Comparison of ENCODE assay signal across 16 mouse cellular contexts in the genomic region with DNA sequence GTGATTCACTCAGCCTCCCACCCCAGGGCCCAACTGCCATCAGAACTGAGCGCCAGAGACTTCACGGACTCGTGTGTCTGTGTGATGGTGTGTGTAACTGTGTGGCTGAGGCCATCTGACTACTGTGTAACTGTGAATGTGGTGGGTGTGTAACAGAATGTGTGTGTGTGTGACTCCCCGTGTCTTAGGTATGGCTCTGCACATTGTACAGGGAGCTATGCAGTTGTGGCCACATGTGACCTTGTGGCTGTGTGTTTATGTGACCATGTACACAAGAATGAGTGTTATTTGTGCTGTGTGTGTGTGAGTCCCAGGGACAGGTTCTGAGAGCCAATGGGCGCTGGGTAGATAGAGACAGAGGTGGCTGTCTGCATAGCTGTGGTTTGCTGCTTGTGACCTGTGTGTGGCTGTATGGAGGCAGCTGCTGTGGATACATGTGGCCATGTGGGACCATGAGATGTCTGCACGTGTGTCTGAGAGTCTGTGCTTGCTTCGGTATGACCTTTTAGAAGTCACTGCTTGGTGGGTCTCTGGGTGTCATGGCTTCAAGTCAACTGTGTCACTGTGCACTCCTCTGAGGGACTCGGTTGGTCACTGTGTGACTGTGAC. TPM values are rescaled to one million over a fixed set of nuclear protein-coding genes. Genes with fewer than 3 reads are reported as not detected.
"Had no signal": no experiment of that assay in that cellular context is flagged by ENCODE, and none has a peak within 500 bp of the region (broad histone marks: within the 10 kb centered on the region; RNA-seq: fewer than 3 reads in every experiment).

No protein-coding gene starts in this region.

- H3K36me3 ChIP-seq: liver, embryonic 15.5 days; lung, embryonic 15.5 days; midbrain, embryonic 12.5 days; neural tube, embryonic 12.5 days; stomach, embryonic 15.5 days had no signal

- H3K4me1 ChIP-seq: liver, embryonic 15.5 days; lung, embryonic 15.5 days; midbrain, embryonic 12.5 days; neural tube, embryonic 12.5 days; stomach, embryonic 15.5 days had no signal

- H3K27ac ChIP-seq: liver, embryonic 15.5 days; lung, embryonic 15.5 days; macrophage; midbrain, embryonic 12.5 days; neural tube, embryonic 12.5 days; stomach, embryonic 15.5 days had no signal

- H3K9me3 ChIP-seq: liver, embryonic 15.5 days; lung, embryonic 15.5 days; megakaryocyte, embryonic 14.5 days; midbrain, embryonic 12.5 days; neural tube, embryonic 12.5 days; stomach, embryonic 15.5 days had no signal

- ATAC-seq: liver, postnatal 0 days; midbrain, embryonic 16.5 days had no signal

- DNase-seq: lung, adult 2 months; lung, postnatal 36 days; midbrain, embryonic 14.5 days; right cerebral cortex, postnatal 14 days; thymus, adult 18-20 months had no signal

- H3K4me2 ChIP-seq: liver, embryonic 15.5 days; lung, embryonic 15.5 days; midbrain, embryonic 12.5 days; neural tube, embryonic 12.5 days; stomach, embryonic 15.5 days had no signal

- H3K4me3 ChIP-seq: liver, embryonic 15.5 days; lung, embryonic 15.5 days; megakaryocyte, embryonic 14.5 days; midbrain, embryonic 12.5 days; neural tube, embryonic 12.5 days; stomach, embryonic 15.5 days had no signal

- H3K9ac ChIP-seq: liver, embryonic 15.5 days; liver, postnatal 0 days; lung, embryonic 15.5 days; midbrain, embryonic 12.5 days; neural tube, embryonic 12.5 days; stomach, embryonic 15.5 days had no signal

- H3K27me3 ChIP-seq: lung, embryonic 15.5 days; stomach, embryonic 15.5 days had no signal

RNA-seq across cellular contexts. Expression of a gene that starts 13.8 kb away (rescaled TPM):
- polyA plus RNA-seq: macrophage; midbrain, embryonic 12.5 days; neural tube, embryonic 14.5 days; spleen, adult 2 months had no signal

RNA-seq across cellular contexts. Expression of a gene that starts 39.9 kb away (rescaled TPM):
- polyA plus RNA-seq: liver, postnatal 0 days; macrophage; neural tube, embryonic 14.5 days; spleen, adult 2 months had no signal
